Mouse (Mus musculus) olfactory bulb, adult 2 months (tissue): Measurements from ENCODE around the gene Lrrc4c.

ENCODE experiments used
- CTCF ChIP-seq: fragments of 200-500 bp; IDR thresholded peaks from 2 replicates; pipeline ENCODE4 v1.5.1; 2012; ENCODE audit warnings: low read depth, mild to moderate bottlenecking, low read length, moderate library complexity; ENCODE audit not compliant: insufficient read depth
- POLR2A ChIP-seq: fragments of 200-500 bp; IDR thresholded peaks from 2 replicates; pipeline ENCODE4 v1.6.1; 2012; ENCODE audit warnings: mild to moderate bottlenecking, low read depth, low read length, moderate library complexity; ENCODE audit not compliant: insufficient read depth

GRCm38 (mm10) chr2:97294216-97294615 is 976.2 kb downstream of the Lrrc4c start:
- no peak for TF ChIP-seq POLR2A
- no peak for TF ChIP-seq CTCF
